Mouse (Mus musculus): ENCODE results near the gene Atp2a2.

Gene Atp2a2

GRCm38 (mm10) chr5:122411892-122412291 is 90.1 kb downstream of the Atp2a2 start:
- DNase-seq (ENCODE audit: low spot score in 2 of 2), result no peak

GRCm38 (mm10) chr5:122409692-122410645 is 92.1 kb downstream of the Atp2a2 start:
- DNase-seq (ENCODE audit: low spot score in 2 of 2), result no peak

GRCm38 (mm10) chr5:122405537-122405936 is 96.5 kb downstream of the Atp2a2 start:
- DNase-seq (ENCODE audit: low spot score in 2 of 2), result no peak
